Mouse (Mus musculus): ENCODE results near the gene Trim27.

- TF ChIP-seq GATA1 (IDR thresholded peaks at IDR 0.05; ENCODE audit: low read length) (no peak), TAL1 (IDR thresholded peaks at IDR 0.05; ENCODE audit: low read length) (no peak)
Measured at GRCm38 (mm10) chr13:21240788-21241187, 61.5 kb downstream of the Trim27 start.

Data from erythroblast, embryonic 14.5 days (primary cell).